Mouse (Mus musculus): Measurements from ENCODE around the gene Shank1. TPM values are rescaled to one million over a fixed set of nuclear protein-coding genes. Genes with fewer than 3 reads are reported as not detected.

The Shank1 gene
- polyA plus RNA-seq (2015; fragmentation: Nextera tagmentation; extraction: Ambion mirVana): 2.2 TPM in 2 replicates

- H3K27ac ChIP-seq: no peak within 1 kb of the TSS
- peaks cover 28% of the 10 kb centered on the region for H3K4me1 ChIP-seq
- H3K4me3 ChIP-seq (replicated peaks): peak within 1 kb of the TSS; percentile 50
- WGBS: 14% methylated on average over 17 of the region's 22 CpGs
- no peaks in the 10 kb centered on the region for H3K36me3 ChIP-seq
- no peak for ATAC-seq (ENCODE audit: insufficient read depth, low FRiP score, low read depth)
- no peaks in the 10 kb centered on the region for H3K9me3 ChIP-seq
- peak within 1 kb of the TSS; percentile 99 for H3K4me2 ChIP-seq
- H3K9ac ChIP-seq: peak within 1 kb of the TSS; percentile 22; the same call in 1 of the 2 replicates
- no peaks in the 10 kb centered on the region for H3K27me3 ChIP-seq (replicated peaks)
Measured at GRCm38 (mm10) chr7:44309475-44310284, at the start of gene Shank1. Gene Shank1 (plus strand): TSS chr7:44310253.

GRCm38 (mm10) chr7:44260410-44260809 lies 49.6 kb upstream of the Shank1 start:
- Histone ChIP-seq H3K9ac (no peak overlapping the region), H3K27me3 (replicated peaks) (peaks cover 6% of the 10 kb centered on the region; the same call in 1 of the 2 replicates), H3K4me1 (peaks cover 6% of the 10 kb centered on the region), H3K4me2 (no peak overlapping the region), H3K27ac (no peak overlapping the region), H3K9me3 (no peaks in the 10 kb centered on the region), H3K4me3 (replicated peaks) (no peak overlapping the region), H3K36me3 (no peaks in the 10 kb centered on the region)
- no peak for ATAC-seq (ENCODE audit: insufficient read depth, low FRiP score, low read depth)
- WGBS: 64% methylated on average over 6 of the region's 6 CpGs

DNA sequence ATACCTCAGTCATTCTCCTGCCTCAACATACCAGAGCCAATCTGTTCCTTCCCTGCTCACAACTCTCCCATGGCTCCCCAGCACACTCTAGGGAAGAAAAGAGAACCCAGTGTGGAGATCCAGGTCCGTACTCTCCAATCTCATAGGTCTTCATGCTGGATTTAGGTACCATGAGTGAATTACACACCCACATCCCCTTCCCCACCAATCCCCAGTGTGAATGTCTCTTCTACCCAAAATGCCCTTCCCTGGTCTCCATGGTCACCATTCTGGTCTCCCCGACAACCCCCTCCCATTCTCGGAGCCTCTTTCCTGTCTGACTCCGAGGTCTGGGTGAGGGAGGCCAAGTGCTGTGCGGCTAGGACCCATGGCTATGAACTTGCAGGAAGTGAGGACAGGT lies 48.9 kb upstream of the Shank1 start, which contains the start of gene Gm15517:
Gene Gm15517 (plus strand): TSS at position 301 of the 400 bp plus-strand sequence.
- no peak within 1 kb of the TSS for H3K4me3 ChIP-seq (replicated peaks)
- no peaks in the 10 kb centered on the region for H3K9me3 ChIP-seq
- H3K4me2 ChIP-seq: no peak within 1 kb of the TSS
- H3K4me1 ChIP-seq: peaks cover 6% of the 10 kb centered on the region
- no peaks in the 10 kb centered on the region for H3K36me3 ChIP-seq
- no peak within 1 kb of the TSS for H3K27ac ChIP-seq
- no peak within 1 kb of the TSS for H3K9ac ChIP-seq
- no peak for ATAC-seq (ENCODE audit: insufficient read depth, low FRiP score, low read depth)
- 52% methylated on average over 5 of the region's 5 CpGs for WGBS
- peaks cover 6% of the 10 kb centered on the region; the same call in 1 of the 2 replicates for H3K27me3 ChIP-seq (replicated peaks)

DNA sequence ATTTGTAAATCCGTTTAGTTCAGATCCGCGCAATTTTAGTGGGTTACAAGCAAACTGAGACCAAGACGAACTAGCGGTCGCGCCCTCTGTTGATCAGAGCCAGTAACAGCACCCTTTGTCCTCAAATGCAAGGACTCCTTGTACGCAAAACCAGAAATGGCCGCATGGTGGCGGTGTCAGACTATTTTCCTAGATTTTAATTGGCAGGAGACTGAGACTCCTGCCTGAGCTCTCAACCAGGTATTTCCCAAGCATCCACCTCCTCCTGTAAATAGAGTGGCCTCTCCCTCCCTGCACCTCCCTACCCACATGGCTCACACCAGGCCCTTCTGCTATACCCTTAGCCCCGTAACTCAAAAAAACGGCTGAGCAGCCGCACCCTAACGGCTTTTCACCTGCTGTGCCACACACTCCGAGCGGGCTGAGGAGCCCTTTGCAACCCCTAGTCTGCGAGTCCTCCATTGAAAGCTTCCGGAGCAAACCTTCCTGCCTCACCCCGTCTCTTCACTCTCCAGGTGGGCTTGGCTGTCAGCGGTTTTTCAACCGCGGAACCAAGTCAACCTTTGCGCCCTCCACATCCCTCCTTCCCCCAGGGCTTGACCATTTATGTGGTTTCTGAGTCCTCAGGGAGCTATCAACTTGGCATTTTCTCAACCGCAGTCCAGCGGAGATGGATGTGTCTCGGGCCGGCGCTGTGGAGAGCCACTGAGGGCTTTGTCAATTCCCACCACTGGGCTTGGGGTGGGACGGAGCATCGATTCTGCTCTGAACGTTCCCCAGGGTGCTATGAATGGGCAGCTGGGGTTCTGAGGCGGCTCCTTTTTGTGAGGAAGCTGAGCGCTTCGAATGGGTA lies 47.0 kb upstream of the Shank1 start:
- H3K4me1 ChIP-seq: peaks cover 6% of the 10 kb centered on the region
- H3K4me2 ChIP-seq: peak overlapping the region; percentile 47
- no peak overlapping the region for H3K9ac ChIP-seq
- 3% methylated on average over 34 of the region's 34 CpGs for WGBS
- no peaks in the 10 kb centered on the region for H3K9me3 ChIP-seq
- H3K27ac ChIP-seq: no peak overlapping the region
- H3K36me3 ChIP-seq: no peaks in the 10 kb centered on the region
- peak overlapping the region; percentile 11; the same call in 1 of the 2 replicates for H3K4me3 ChIP-seq (replicated peaks)
- peaks cover 6% of the 10 kb centered on the region; the same call in 1 of the 2 replicates for H3K27me3 ChIP-seq (replicated peaks)
- ATAC-seq (ENCODE audit: insufficient read depth, low FRiP score, low read depth): peak; percentile 81

DNA sequence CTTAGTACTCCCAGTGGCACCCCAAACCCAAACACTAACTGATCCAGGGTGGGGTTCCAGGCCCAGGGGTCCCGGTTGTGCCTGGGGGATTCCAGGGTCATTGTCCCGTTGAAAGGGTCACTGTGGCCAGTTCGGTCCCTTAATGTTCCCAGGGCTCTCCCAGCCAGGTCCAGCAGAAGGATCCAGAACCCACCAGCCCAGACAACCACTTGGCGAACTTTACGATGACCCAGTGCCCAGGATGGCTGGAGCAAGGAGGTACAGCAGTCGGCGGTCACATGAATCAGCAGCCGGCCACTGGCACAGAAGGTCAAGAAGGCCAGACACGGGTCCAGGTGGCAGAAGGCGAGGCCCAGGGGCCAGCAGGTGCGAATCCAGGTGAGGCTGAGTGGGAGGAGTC lies 41.9 kb upstream of the Shank1 start:
- no peaks in the 10 kb centered on the region for H3K36me3 ChIP-seq
- H3K27me3 ChIP-seq (replicated peaks): peaks cover 5% of the 10 kb centered on the region; the same call in 1 of the 2 replicates
- 70% methylated on average over 11 of the region's 11 CpGs for WGBS
- no peaks in the 10 kb centered on the region for H3K9me3 ChIP-seq
- no peak for ATAC-seq (ENCODE audit: insufficient read depth, low FRiP score, low read depth)
- no peak overlapping the region for H3K9ac ChIP-seq
- no peak overlapping the region for H3K27ac ChIP-seq
- H3K4me1 ChIP-seq: peaks cover 3% of the 10 kb centered on the region
- no peak overlapping the region for H3K4me2 ChIP-seq
- no peak overlapping the region for H3K4me3 ChIP-seq (replicated peaks)

- no peaks in the 10 kb centered on the region for H3K4me1 ChIP-seq
Measured at GRCm38 (mm10) chr7:44269397-44269796, 40.7 kb upstream of the Shank1 start.

DNA sequence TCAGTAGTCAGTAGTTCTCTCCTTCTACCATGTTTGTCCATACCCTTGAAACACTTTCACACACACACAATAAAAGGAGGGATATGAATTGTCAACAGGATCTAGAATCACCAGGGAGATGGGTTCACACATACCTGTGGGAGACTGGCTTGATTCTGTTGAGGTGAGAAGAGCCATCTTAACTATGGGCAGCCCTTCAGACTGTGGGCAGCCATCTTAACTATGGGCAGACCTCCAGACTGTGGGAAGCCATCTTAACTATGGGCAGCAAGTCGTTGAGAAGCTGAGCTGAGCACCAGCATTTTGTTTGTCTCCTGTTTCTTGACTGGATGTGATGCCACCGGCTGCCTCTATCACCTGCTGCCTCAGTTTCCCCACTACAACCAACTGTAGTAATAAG lies 38.7 kb upstream of the Shank1 start:
- Histone ChIP-seq H3K9me3 (no peaks in the 10 kb centered on the region), H3K4me2 (no peak overlapping the region), H3K4me3 (replicated peaks) (no peak overlapping the region), H3K9ac (no peak overlapping the region), H3K27me3 (replicated peaks) (0 out of 2 replicates have a peak, but pooled peaks cover 8% of the 10 kb centered on the region), H3K27ac (no peak overlapping the region), H3K4me1 (no peaks in the 10 kb centered on the region), H3K36me3 (no peaks in the 10 kb centered on the region)
- ATAC-seq (ENCODE audit: insufficient read depth, low FRiP score, low read depth): no peak
- 71% methylated on average over 2 of the region's 2 CpGs for WGBS

More at GRCm38 (mm10) chr7:44269397-44269796, 40.7 kb upstream of the Shank1 start:
- ATAC-seq (ENCODE audit: insufficient read depth, low FRiP score, low read depth): no peak
- no peak overlapping the region for H3K27ac ChIP-seq
- H3K9ac ChIP-seq: no peak overlapping the region
- 0 out of 2 replicates have a peak, but pooled peaks cover 7% of the 10 kb centered on the region for H3K27me3 ChIP-seq (replicated peaks)
- no peak overlapping the region for H3K4me2 ChIP-seq
- H3K9me3 ChIP-seq: no peaks in the 10 kb centered on the region
- WGBS: 89% methylated on average over 2 of the region's 2 CpGs
- no peak overlapping the region for H3K4me3 ChIP-seq (replicated peaks)
- no peaks in the 10 kb centered on the region for H3K36me3 ChIP-seq

GRCm38 (mm10) chr7:44272546-44272945 lies 37.5 kb upstream of the Shank1 start:
- ATAC-seq (ENCODE audit: insufficient read depth, low FRiP score, low read depth): no peak
- Histone ChIP-seq H3K4me2 (no peak overlapping the region), H3K4me1 (no peaks in the 10 kb centered on the region), H3K9me3 (no peaks in the 10 kb centered on the region), H3K9ac (no peak overlapping the region), H3K36me3 (no peaks in the 10 kb centered on the region), H3K4me3 (replicated peaks) (no peak overlapping the region), H3K27me3 (replicated peaks) (0 out of 2 replicates have a peak, but pooled peaks cover 8% of the 10 kb centered on the region), H3K27ac (no peak overlapping the region)
- WGBS: 91% methylated on average over 6 of the region's 7 CpGs

DNA sequence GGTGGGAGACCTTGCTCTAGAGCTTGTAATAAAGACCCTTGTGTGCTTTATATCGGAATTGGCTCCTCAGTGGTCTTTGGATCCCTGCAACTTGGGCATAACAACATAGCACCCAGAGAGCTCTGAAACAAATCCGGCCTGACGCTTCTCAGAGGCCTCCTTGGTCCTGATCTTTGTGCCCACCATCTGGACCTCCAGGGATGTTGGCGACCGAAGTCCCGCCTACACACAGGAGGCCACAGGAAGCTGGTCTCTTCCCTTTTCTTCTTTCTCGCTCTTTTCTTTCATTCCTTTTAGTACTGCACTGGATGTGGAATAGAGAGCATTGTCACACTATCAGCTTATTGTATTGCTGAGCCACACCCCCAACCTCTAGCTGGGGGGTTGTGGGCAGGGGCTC lies 36.6 kb upstream of the Shank1 start:
- no peaks in the 10 kb centered on the region for H3K9me3 ChIP-seq
- WGBS: 72% methylated on average over 7 of the region's 7 CpGs
- no peak overlapping the region for H3K4me2 ChIP-seq
- H3K27ac ChIP-seq: no peak overlapping the region
- H3K36me3 ChIP-seq: no peaks in the 10 kb centered on the region
- ATAC-seq (ENCODE audit: insufficient read depth, low FRiP score, low read depth): no peak
- H3K4me3 ChIP-seq (replicated peaks): no peak overlapping the region
- H3K27me3 ChIP-seq (replicated peaks): 0 out of 2 replicates have a peak, but pooled peaks cover 8% of the 10 kb centered on the region
- no peaks in the 10 kb centered on the region for H3K4me1 ChIP-seq
- H3K9ac ChIP-seq: no peak overlapping the region

DNA sequence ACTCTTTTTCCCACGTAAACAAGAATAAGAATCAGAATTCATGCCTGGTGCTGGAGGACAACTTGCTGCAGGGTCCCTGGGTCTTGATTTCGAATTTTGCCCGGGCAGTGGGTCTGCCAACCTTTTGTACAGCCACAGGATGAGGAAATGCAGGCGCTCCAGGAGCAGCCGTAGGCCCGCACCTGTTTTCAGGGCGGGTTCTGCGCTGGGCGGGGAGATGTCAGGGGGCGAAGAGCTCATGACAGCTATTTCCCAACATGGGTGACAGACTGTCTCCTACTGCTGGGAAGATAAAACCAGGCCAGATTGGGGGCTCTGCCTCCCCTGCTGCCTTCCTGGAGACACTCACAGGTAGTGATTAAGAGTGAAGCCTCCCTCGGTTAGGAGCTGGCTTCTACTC lies 36.0 kb upstream of the Shank1 start:
- H3K4me2 ChIP-seq: no peak overlapping the region
- no peak for ATAC-seq (ENCODE audit: insufficient read depth, low FRiP score, low read depth)
- H3K9me3 ChIP-seq: no peaks in the 10 kb centered on the region
- H3K9ac ChIP-seq: no peak overlapping the region
- 0 out of 2 replicates have a peak, but pooled peaks cover 8% of the 10 kb centered on the region for H3K27me3 ChIP-seq (replicated peaks)
- no peak overlapping the region for H3K4me3 ChIP-seq (replicated peaks)
- H3K4me1 ChIP-seq: no peaks in the 10 kb centered on the region
- H3K36me3 ChIP-seq: no peaks in the 10 kb centered on the region
- 28% methylated on average over 11 of the region's 11 CpGs for WGBS
- no peak overlapping the region for H3K27ac ChIP-seq

GRCm38 (mm10) chr7:44275546-44275945 lies 34.5 kb upstream of the Shank1 start:
- H3K4me2 ChIP-seq: no peak overlapping the region
- no peak overlapping the region for H3K4me3 ChIP-seq (replicated peaks)
- no peaks in the 10 kb centered on the region for H3K36me3 ChIP-seq
- WGBS: 75% methylated on average over 3 of the region's 3 CpGs
- no peaks in the 10 kb centered on the region for H3K4me1 ChIP-seq
- no peak for ATAC-seq (ENCODE audit: insufficient read depth, low FRiP score, low read depth)
- 0 out of 2 replicates have a peak, but pooled peaks cover 8% of the 10 kb centered on the region for H3K27me3 ChIP-seq (replicated peaks)
- H3K27ac ChIP-seq: no peak overlapping the region
- H3K9ac ChIP-seq: no peak overlapping the region
- no peaks in the 10 kb centered on the region for H3K9me3 ChIP-seq

Measured in stomach, embryonic 15.5 days (tissue).